Mouse (Mus musculus): Measurements from ENCODE around the gene Ubald2.
"Not testable (repeated sequence)": the region's sequence is repeated elsewhere in the genome, so short reads cannot be mapped to it uniquely, and the experiment has no call there.

The Ubald2 gene

DNA sequence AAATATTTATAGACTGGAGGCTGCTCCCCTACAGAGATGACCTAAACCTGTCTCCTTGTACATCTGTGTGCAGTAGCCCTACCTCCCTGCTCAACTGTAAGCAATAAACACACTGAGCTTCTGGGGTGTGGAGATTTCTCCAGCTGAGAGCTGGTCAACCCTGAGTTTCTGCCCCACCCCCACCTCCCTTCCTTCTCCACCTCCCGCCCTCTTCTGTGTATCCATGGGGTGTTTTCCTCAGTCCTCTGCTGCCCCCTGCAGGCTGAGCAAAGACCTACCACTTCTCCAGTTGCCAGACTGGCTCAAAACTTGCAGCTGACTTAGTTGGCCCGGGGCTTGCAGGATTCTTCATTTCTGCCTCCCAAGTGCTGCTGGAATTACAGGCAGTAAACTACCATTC lies 29.9 kb downstream of the Ubald2 start:
- peak; percentile 82 for DNase-seq (ENCODE audit: low spot score)

DNA sequence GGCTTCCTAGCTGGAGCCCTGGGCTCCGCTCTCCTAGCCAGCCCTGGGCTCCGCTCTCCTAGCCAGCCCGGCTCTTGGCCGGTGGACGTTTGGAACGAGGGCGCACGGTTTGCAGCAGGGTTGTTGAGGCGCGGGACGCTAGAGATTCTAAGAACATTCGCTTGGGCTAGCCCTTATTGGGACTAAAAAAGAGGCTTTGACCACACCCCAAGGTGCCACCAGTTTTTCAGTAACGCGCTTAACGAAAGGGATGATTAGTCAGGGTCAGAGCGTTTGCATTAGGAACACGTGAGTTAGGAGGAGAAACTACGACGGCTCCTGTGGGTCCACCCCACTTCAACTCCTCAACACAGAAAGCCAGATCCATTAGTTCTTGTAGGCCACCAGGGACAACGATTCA lies 32.2 kb downstream of the Ubald2 start, which contains the start of gene Qrich2:
Gene Qrich2, minus strand, starts transcription at position 101 of the 400 bp plus-strand sequence.
- DNase-seq (ENCODE audit: low spot score) = no peak

DNA sequence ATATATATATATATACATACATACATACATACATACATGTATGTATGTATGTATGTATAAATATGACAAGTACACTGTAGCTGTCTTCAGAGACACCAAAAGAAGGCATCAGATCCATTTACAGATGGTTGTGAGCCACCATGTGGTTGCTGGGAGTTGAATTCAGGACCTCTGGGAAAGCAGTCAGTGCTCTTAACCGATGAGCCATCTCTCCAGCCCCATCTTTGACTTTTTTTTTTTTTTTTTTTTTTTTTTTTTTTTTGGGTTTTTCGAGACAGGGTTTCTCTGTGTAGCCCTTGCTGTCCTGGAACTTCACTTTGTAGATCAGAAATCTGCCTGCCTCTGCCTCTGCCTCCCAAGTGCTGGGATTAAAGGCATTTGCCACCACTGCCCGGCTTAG lies 34.4 kb downstream of the Ubald2 start:
- DNase-seq (ENCODE audit: low spot score) = not testable (repeated sequence)

DNA sequence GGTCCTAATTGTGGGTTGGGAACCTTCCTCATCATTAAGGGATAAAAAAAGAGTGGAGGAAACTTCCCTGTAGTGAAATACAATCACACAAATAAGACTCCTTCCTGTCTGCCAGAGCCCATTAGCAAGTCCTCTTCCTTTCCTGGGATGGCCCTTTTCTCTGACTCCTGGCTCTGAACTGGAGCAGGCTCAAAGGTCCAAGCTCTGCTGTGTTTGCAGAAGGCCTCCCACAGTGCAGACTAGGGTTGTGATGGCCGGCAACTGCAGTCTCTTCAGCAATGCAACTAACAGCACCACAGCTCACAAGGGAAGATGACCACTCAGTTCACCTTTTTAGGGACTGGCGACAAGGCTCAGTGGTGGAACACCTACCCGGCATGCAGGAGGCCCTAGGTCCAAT lies 36.4 kb downstream of the Ubald2 start:
- no peak for DNase-seq (ENCODE audit: low spot score)

DNA sequence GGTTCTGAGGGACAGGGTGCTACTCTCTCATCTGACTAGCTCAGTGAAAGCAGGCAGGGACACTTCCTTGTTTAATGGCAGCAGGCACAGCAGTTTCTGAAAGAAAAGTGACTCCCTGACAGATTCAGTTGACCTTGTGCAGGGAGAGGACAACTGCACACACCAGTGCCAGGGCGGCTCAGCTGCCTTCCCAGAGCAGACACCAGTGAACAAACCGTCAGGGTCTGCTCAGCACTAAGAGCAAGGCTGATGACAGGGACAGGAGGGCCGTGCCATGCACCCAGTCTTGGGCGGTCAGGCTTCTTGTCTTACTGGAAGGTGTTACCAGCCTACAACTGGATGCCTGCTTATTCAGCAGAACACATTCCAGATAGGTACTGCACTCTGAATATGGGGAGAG lies 37.0 kb downstream of the Ubald2 start:
- no peak for DNase-seq (ENCODE audit: low spot score)

DNA sequence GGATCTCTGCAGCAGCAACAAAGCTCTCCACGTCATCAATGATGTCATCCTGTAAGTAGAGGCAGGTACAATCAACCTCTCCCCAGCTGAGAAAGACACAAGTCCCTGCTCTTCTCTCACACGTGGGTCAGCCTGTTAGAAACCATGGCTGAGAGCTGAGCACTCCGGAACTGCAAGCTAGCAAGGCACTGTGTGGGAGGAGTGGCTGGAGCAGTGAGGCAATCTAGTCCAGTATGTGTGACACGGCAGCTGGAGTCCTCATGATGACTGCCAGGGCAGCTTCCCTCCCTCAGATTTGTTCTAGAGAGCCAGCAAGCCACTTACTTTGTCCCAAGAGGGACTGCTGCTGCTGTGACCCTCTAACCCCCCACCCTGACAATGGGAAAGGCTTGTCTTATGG lies 38.4 kb downstream of the Ubald2 start:
- DNase-seq (ENCODE audit: low spot score) = no peak

DNA sequence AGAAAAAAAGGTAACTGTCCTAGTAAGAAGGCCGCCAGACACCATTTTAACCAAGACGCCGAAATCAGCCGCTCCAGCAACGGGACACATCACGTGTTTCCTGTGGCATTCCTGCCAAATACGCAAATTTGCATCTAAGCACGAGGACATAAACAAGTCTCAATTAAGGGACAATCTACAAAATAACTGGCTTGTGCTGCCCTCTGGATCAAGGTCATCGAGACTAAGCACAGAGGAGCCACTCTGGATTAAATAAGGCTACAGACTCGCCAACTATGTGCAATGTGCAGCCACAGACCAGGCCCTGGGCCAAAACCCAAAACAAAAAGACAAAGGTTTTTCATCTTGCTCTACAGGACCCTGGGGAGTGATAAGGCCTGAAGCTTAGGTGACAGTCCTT lies 42.1 kb downstream of the Ubald2 start:
- DNase-seq (ENCODE audit: low spot score) = no peak

DNA sequence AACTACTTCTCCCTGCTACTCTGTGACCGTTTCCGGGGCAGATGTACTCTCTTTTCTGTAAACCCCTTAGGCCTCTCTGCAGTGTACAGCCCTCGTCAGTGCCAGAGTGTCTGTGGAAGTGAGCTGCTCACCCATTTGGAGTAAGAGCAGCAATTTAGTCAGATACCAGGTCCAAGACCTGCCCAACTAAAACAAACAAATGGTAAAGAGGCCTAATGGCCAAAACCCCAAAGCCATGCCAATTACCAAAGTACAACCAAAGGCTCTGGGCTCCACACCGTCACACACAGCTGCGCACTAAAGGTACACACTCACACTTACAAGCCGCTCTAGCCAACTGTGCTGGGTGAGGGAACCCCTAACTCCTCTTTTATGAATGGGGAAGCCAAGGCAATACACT lies 42.8 kb downstream of the Ubald2 start:
- no peak for DNase-seq (ENCODE audit: low spot score)

DNA sequence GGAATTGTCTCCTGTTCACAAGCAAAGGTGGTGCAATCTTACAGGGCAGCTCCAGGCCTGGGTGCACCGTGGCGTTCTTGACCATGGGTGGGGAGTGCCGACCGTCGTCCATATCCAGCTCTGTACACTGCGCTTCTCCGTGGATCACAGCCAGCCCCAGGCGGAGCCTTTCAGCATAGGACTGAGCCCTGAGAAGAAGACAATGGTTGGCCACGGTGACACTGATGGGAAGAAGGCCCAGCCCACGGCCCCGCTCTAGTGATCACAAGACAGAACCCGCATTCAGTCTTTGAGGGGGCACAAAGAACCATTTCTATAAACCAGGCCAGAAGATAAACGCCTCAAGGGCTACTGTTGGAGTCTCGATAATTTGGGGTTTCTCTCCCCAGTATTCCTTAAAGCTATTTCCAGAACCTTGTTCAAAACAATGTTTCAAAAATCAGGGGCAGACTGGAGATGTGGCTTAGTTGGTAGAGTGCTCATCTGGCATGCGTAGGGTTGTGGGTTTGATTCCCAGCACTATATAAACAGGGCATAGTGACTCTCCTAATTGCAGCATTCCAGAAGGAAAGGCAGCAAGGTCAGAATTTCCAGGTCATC lies 43.4 kb downstream of the Ubald2 start:
- DNase-seq (ENCODE audit: low spot score) = no peak

DNA sequence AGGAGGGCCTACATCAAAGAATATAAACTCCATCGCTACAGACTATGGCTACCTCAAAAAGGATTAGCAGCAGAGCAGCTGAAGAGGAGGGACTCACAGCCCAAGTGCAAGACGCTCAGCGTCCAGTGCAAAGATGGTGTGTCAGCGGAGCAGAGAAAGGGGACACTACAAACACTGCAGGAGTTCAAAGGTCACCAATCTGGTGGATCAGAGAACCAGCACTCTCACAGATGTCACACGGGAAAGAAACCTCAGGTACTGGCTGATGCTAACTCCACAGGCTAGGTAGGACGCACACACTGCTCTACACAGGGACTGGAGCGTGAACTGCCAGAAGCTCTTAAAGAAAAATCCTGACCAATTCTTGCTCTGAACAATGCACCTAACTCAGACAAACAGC lies 45.1 kb downstream of the Ubald2 start:
- DNase-seq (ENCODE audit: low spot score) = no peak

DNA sequence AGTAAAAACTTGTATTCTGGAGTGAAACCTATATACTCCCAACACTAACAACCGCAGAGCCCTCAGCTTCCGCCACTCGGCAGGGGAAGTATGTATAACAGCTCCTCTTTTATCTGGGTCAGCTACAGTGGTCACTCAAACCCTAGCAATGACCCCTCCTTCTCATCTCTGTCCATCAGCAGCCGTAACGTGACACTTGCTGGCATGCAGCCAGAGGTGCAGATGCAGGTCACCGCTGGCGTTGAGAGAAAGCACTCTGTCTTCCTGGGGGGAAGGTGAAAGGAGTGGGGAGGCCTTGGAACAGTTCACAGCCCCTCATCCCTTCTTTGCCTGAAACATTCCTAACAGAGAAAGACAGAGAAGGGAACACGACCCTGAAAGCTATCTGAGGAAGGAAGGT lies 45.9 kb downstream of the Ubald2 start:
- DNase-seq (ENCODE audit: low spot score) = no peak

DNA sequence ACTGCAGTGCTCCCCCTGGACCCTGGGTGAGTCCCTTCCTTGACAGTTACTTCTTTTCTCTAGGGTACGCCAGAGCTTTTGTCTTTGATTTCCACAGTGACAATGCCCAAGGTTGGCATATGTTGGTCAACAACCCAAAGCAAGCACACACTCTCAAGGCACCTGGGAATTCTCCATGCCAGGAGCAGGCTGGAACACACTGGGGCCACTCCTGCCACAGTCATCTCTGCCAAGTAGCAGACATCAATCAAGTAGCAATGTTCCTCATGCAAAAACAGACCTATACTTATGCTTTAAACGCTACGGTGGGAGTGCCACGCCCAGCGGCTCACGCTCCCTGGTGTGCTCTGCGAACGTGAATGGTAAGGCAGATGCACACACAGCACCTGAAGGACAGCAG lies 47.1 kb downstream of the Ubald2 start:
- no peak for DNase-seq (ENCODE audit: low spot score)

DNA sequence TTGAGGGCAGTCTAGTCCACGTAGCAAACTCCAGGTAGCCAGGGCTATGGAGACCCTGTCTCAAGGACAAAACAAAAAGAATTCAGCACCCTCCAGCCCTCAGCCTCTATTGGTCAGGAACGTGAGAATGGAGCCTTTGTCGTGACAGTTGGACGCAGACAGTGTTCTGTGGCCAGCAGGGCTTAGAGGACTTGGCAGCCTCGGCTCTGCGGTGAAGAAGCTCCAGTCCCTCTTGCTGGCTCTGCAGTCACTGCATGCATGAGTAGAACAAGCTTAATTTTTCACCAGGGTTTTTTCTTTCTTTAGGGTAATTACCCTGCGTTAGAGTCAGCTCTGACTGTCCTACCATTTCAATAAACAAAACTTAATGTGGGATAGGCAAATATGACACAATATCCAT lies 47.9 kb downstream of the Ubald2 start:
- no peak for DNase-seq (ENCODE audit: low spot score)

DNA sequence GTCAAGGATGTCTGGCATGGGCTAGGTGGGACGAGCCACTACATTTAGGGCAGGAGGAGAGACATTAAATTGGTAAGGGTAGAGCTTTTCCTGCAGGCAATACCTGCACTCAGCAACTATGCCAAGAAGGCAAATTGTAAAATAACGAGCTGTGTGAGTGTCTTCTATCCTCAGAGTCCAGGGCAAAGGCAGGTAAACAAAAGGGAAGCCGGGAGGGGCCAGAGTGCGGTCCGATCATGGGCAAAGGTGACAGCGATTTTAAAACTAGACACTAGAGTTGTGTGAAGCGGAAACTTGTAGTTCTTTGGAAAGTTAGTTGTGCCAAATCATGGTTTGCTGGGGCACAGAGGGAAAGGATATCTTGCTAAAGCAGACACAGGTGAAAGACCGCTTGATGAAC lies 50.4 kb downstream of the Ubald2 start:
- DNase-seq (ENCODE audit: low spot score) = no peak

DNA sequence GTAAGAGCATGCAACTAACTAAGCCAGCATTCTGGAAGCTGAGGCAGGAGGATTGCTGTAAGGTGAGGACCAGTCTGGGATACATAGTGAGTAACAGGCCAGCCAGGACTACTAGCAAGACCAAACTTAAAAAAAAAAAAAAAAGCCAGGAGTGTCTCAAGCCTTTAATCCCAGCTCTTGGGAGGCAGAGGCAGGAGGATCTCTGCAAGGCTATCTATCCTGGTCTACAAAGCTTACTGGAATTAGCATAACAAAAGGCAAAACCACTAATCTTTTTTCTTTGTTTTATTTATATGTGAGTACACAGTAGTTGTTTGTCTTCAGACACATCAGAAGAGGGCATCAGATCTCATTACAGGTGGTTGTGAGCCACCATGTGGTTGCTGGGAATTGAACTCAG lies 54.3 kb downstream of the Ubald2 start:
- no peak for DNase-seq (ENCODE audit: low spot score)

All from ovary, postnatal 14 days (tissue).